Mouse (Mus musculus) heart, postnatal 4 days (tissue): ENCODE results near the gene Vrtn. TPM values are rescaled to one million over a fixed set of nuclear protein-coding genes. Genes with fewer than 3 reads are reported as not detected.

Source experiments
- DNase-seq: peaks from one replicate; pipeline ENCODE4 v3.0.0; 2021
- total RNA-seq, 2 experiments: library from RNA; stranded (reverse); gene quantifications; 2 replicates each; pipeline ENCODE4 v1.2.3; 2021

Vrtn gene
- total RNA-seq, result not detected

GRCm38 (mm10) chr12:84640654-84641053 is at the start of gene Vrtn:
Gene Vrtn, plus strand, starts transcription at chr12:84641019.
- no peak for DNase-seq

GRCm38 (mm10) chr12:84598324-84598723 is 42.5 kb upstream of the Vrtn start:
- no peak for DNase-seq

GRCm38 (mm10) chr12:84604001-84604400 is 36.8 kb upstream of the Vrtn start:
- no peak for DNase-seq

- peak; percentile 18 for DNase-seq
Measured at GRCm38 (mm10) chr12:84605860-84606259, 35.0 kb upstream of the Vrtn start.

GRCm38 (mm10) chr12:84611718-84612117 is 29.1 kb upstream of the Vrtn start:
- DNase-seq, result no peak

- no peak for DNase-seq
Measured at GRCm38 (mm10) chr12:84612518-84612917, 28.3 kb upstream of the Vrtn start.

- no peak for DNase-seq
Measured at GRCm38 (mm10) chr12:84614001-84614400, 26.8 kb upstream of the Vrtn start.

GRCm38 (mm10) chr12:84614524-84614923 is 26.3 kb upstream of the Vrtn start:
- no peak for DNase-seq

GRCm38 (mm10) chr12:84616977-84617630 is 23.7 kb upstream of the Vrtn start, which contains the start of gene Abcd4:
Gene Abcd4, minus strand, starts transcription at chr12:84617413.
- DNase-seq, result peak; percentile 94

- DNase-seq, result peak; percentile 14
Measured at GRCm38 (mm10) chr12:84617663-84618062, 23.2 kb upstream of the Vrtn start.

- no peak for DNase-seq
Measured at GRCm38 (mm10) chr12:84620975-84621374, 19.8 kb upstream of the Vrtn start.

GRCm38 (mm10) chr12:84624601-84625000 is 16.2 kb upstream of the Vrtn start:
- DNase-seq, result no peak

GRCm38 (mm10) chr12:84625116-84625515 is 15.7 kb upstream of the Vrtn start:
- DNase-seq, result no peak

- DNase-seq, result no peak
Measured at GRCm38 (mm10) chr12:84631867-84632266, 9.0 kb upstream of the Vrtn start.

- no peak for DNase-seq
Measured at GRCm38 (mm10) chr12:84640253-84640652, 566 bp upstream of the Vrtn start.

GRCm38 (mm10) chr12:84650234-84650633 is 9.4 kb downstream of the Vrtn start:
- peak; percentile 20 for DNase-seq

- DNase-seq, result peak; percentile 73
Measured at GRCm38 (mm10) chr12:84653912-84654311, 13.1 kb downstream of the Vrtn start.

- DNase-seq, result no peak
Measured at GRCm38 (mm10) chr12:84670555-84670954, 29.7 kb downstream of the Vrtn start.

- no peak for DNase-seq
Measured at GRCm38 (mm10) chr12:84671646-84672045, 30.8 kb downstream of the Vrtn start.

- DNase-seq, result no peak
Measured at GRCm38 (mm10) chr12:84674666-84675526, 34.1 kb downstream of the Vrtn start.

GRCm38 (mm10) chr12:84676011-84676410 is 35.2 kb downstream of the Vrtn start:
- DNase-seq, result no peak

- DNase-seq, result no peak
Measured at GRCm38 (mm10) chr12:84684569-84684968, 43.8 kb downstream of the Vrtn start.

GRCm38 (mm10) chr12:84686176-84686575 is 45.4 kb downstream of the Vrtn start:
- no peak for DNase-seq

- no peak for DNase-seq
Measured at GRCm38 (mm10) chr12:84687531-84687930, 46.7 kb downstream of the Vrtn start.
